Mouse (Mus musculus) forebrain, embryonic 12.5 days (tissue): ENCODE measurements around the gene Sod3. TPM values are rescaled to one million over a fixed set of nuclear protein-coding genes. Genes with fewer than 3 reads are reported as not detected.

ENCODE experiments used
- ATAC-seq: fragments of 200-750 bp; cut with Nextera tagmentation; 2 replicates; pipeline ENCODE4 v1.8.0; 2017; ENCODE audit warnings: moderate TSS enrichment; ENCODE audit not compliant: low FRiP score
- H3K27ac ChIP-seq: fragments of 300-500 bp; sonication (generic); 2 replicates; pipeline ENCODE4 v1.5.1; 2016; ENCODE audit warnings: mild to moderate bottlenecking
- H3K27me3 ChIP-seq: fragments of 300-500 bp; sonication (generic); 2 replicates; pipeline ENCODE4 v1.6.1; 2016; ENCODE audit warnings: mild to moderate bottlenecking
- H3K36me3 ChIP-seq: fragments of 300-500 bp; sonication (generic); replicated peaks from 2 replicates; pipeline ENCODE4 v1.6.1; 2016; ENCODE audit warnings: mild to moderate bottlenecking
- H3K4me1 ChIP-seq: fragments of 300-500 bp; sonication (generic); 2 replicates; pipeline ENCODE4 v1.6.1; 2016
- H3K4me2 ChIP-seq: fragments of 300-500 bp; sonication (generic); 2 replicates; pipeline ENCODE4 v1.6.1; 2016; ENCODE audit warnings: mild to moderate bottlenecking, moderate library complexity
- H3K4me3 ChIP-seq: fragments of 300-500 bp; sonication (generic); replicated peaks from 2 replicates; pipeline ENCODE4 v1.5.1; 2016; ENCODE audit warnings: mild to moderate bottlenecking
- H3K9ac ChIP-seq: fragments of 300-500 bp; sonication (generic); 2 replicates; pipeline ENCODE4 v1.6.1; 2016; ENCODE audit warnings: mild to moderate bottlenecking
- H3K9me3 ChIP-seq: fragments of 300-500 bp; sonication (generic); 2 replicates; pipeline ENCODE4 v1.6.1; 2016
- WGBS: fragments of 180-500 bp; shearing (Covaris S2); methylation state at CpG from one replicate; pipeline ENCODE4 v1.1.7; 2016; 5-methylcytosine and 5-hydroxymethylcytosine counted together
- polyA plus RNA-seq: library from polyadenylated mRNA; unstranded; fragments of >200 nt; fragmentation: Nextera tagmentation; extraction: Ambion mirVana; gene quantifications from 2 replicates; pipeline ENCODE4 v1.2.1, GENCODE M21; 2016

Gene Sod3
- polyA plus RNA-seq, 1 experiment from 2014 or later, result 0.08 TPM

DNA sequence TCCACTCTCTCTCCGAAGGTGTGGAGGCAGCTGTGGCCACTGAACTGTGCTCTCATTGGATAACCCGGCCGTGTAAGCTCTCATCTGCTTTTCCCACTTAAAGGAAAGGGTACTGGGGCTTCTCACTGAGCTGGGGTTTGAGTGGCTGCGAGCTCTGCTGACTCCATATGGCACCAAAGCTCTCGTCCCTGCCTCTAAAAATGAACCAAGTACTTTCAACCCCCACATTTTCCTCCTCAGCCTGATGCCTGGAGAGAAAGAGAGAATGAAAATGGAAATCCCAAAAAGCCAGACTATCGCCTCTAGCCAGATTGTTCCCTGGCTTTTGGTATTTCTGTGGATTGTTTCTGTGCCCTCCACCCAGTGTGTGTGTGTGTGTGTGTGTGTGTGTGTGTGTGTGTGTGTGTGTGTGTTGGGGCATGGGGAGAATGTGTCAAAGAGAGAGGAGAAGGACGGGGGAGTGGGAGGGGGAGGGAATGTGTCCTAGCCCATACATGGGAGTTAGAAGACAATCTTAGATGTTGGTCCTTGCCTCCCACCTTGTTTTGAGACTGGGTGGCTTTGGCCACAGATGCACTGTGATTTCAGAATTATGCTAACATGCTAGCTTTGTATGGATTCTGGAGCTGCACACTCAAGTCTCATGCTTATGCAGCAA lies 24.6 kb downstream of the Sod3 start:
- WGBS, result 74% methylated on average over 7 of the region's 7 CpGs
- ATAC-seq, result no peak
- Histone ChIP-seq H3K9me3 (no peaks in the 10 kb centered on the region), H3K27me3 (no peaks in the 10 kb centered on the region), H3K27ac (no peak overlapping the region), H3K4me1 (no peaks in the 10 kb centered on the region), H3K36me3 (no peaks in the 10 kb centered on the region), H3K4me2 (no peak overlapping the region), H3K9ac (no peak overlapping the region), H3K4me3 (no peak overlapping the region)

DNA sequence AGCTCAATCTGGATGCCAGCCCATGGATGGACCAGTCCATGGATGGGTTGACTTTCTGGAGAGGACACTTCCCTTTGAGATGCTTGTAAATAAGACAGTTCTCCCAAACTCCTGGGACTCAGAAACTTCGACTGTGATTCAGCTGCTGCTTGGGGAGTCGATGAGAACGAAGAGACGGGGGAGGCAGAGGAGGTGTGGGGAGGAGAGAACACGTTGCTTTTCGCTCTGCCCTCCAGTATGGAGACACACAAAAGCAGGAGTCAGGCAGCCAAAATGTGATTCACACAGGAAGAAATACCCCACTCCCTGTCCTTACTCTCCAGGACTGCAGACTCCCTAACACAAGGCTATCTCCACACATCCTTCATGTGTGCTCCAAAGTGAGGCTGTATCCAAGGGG lies 26.8 kb downstream of the Sod3 start:
- Histone ChIP-seq H3K4me2 (no peak overlapping the region), H3K27ac (no peak overlapping the region), H3K9me3 (no peaks in the 10 kb centered on the region), H3K27me3 (no peaks in the 10 kb centered on the region), H3K4me1 (no peaks in the 10 kb centered on the region), H3K9ac (no peak overlapping the region), H3K4me3 (no peak overlapping the region), H3K36me3 (no peaks in the 10 kb centered on the region)
- no peak for ATAC-seq
- 90% methylated on average over 6 of the region's 6 CpGs for WGBS

DNA sequence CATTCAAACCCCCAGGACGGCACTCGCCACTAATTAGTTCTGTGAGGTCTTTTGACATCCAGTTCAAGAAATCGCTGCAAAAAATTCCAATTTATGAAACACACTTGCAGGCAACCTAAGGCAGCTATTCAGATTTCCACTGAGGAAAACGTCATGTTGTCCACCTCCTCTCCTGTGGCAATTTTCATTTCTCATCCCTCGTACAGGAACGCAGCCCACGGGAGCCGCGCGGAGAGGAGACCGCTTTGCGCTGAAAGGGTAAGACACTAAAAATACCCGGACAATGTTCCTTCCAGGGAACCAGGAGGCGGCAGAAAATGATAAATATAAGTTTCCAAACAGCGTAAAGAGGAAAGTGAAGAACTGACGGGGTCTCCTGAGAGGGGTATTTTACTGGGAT lies 27.9 kb downstream of the Sod3 start:
- 76% methylated on average over 16 of the region's 16 CpGs for WGBS
- Histone ChIP-seq H3K4me2 (no peak overlapping the region), H3K4me3 (no peak overlapping the region), H3K36me3 (no peaks in the 10 kb centered on the region), H3K4me1 (no peaks in the 10 kb centered on the region), H3K9ac (no peak overlapping the region), H3K9me3 (no peaks in the 10 kb centered on the region), H3K27ac (no peak overlapping the region), H3K27me3 (no peaks in the 10 kb centered on the region)
- no peak for ATAC-seq

DNA sequence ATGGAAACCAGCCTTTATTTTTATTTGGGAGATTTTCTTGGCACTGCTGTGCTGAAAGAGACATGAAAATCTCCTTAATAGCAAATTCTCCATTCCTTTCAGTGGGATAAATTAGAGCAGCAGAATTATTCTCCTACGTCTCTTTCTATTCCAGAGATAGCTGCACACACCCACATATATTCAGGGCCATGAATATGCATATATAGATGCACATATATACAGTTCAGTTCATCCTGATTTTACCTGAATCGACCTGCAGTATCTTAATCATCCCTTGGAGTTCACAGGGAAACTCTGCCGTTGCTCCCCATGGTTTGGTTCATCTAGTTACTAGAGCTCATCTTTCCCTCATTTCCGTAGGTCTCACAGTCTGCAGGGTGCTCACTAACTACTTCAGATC lies 30.2 kb downstream of the Sod3 start:
- WGBS, result 90% methylated on average over 4 of the region's 4 CpGs
- H3K9ac ChIP-seq, result no peak overlapping the region
- H3K9me3 ChIP-seq, result no peaks in the 10 kb centered on the region
- no peak overlapping the region for H3K4me2 ChIP-seq
- no peak for ATAC-seq
- no peak overlapping the region for H3K27ac ChIP-seq
- no peaks in the 10 kb centered on the region for H3K4me1 ChIP-seq
- H3K36me3 ChIP-seq, result no peaks in the 10 kb centered on the region
- H3K27me3 ChIP-seq, result no peaks in the 10 kb centered on the region
- H3K4me3 ChIP-seq, result no peak overlapping the region

DNA sequence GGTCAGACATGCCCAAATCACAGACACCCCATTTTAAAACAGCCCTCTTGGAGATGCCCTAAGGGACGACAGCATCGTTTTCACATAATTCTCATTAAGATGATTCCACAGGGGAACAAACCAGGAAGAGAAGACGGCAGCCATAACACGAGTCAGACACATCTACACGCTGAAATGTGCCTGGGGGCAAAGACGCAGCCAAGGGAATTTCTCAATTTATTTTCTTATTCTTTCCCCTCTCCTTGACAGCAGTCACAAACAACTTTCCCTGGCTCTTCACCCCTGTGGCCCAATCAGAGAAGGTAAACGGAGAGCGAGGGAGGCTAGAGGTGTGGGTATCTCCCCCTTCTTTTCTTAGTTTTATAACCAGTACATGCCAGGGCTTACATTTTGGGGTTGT lies 40.8 kb downstream of the Sod3 start:
- no peaks in the 10 kb centered on the region for H3K9me3 ChIP-seq
- no peaks in the 10 kb centered on the region for H3K27me3 ChIP-seq
- WGBS, result 92% methylated on average over 8 of the region's 8 CpGs
- H3K4me1 ChIP-seq, result no peaks in the 10 kb centered on the region
- H3K27ac ChIP-seq, result no peak overlapping the region
- H3K36me3 ChIP-seq, result no peaks in the 10 kb centered on the region
- no peak overlapping the region for H3K4me3 ChIP-seq
- ATAC-seq, result no peak
- no peak overlapping the region for H3K4me2 ChIP-seq
- no peak overlapping the region for H3K9ac ChIP-seq

DNA sequence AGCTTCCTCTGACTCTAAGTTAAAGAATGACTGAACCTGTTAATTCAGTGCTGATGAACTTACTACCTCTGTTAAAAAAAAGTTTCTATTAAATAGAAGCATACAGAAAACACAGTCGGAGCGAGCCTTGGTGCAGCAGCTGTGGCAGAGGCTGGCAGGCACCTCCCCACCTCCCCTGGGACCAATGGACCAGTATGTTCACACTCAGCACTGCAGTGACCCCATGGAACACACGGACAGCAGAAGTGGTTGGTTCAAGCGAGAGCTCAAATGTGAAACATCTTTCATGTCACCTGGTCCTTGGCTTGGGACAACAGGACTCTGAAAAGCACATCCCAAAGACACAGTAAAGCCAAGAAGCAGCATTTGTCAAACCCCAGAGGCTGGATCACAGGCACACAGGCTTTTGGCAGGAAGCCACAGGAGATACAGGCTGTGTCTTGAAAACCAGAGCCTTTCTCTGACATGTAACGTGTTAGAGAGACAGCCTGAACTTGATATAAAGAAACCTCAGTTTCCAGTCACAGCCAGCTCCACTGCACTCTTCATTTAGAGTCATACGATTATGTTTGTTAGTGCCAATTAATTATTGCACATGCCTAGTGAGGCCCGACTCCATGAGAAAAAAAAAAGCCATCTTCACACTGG lies 45.2 kb downstream of the Sod3 start:
- no peak for ATAC-seq
- 83% methylated on average over 7 of the region's 7 CpGs for whole genome bisulfite sequencing

DNA sequence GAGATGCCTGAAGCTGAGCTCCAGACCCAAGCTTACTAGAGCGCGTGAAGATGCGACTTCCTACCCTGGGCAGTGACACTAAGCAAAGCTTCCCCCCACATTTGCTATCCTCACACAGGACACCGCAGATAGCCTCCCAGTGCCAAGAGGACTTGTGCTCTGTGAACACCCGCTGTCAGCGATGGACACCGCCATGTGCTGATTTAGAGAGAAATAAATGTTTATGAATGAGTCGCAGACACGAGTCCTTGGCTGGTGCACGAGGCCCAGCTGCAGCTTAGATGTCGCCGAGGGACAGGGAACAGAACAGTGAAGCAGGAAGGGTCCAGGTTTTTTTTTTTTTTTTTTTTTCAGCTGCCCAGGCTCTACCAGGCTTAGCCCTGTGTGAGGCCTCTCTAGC lies 46.6 kb downstream of the Sod3 start:
- no peak overlapping the region for H3K27ac ChIP-seq
- no peaks in the 10 kb centered on the region for H3K9me3 ChIP-seq
- H3K4me2 ChIP-seq, result no peak overlapping the region
- 93% methylated on average over 12 of the region's 12 CpGs for WGBS
- no peaks in the 10 kb centered on the region for H3K27me3 ChIP-seq
- H3K4me1 ChIP-seq, result no peaks in the 10 kb centered on the region
- ATAC-seq, result no peak
- H3K4me3 ChIP-seq, result no peak overlapping the region
- H3K36me3 ChIP-seq, result no peaks in the 10 kb centered on the region
- no peak overlapping the region for H3K9ac ChIP-seq

More for the DNA sequence above, 45.2 kb downstream of the Sod3 start:
- Histone ChIP-seq H3K4me1 (no peaks in the 10 kb centered on the region), H3K27me3 (no peaks in the 10 kb centered on the region), H3K36me3 (no peaks in the 10 kb centered on the region), H3K9me3 (no peaks in the 10 kb centered on the region), H3K27ac (no peak overlapping the region), H3K9ac (no peak overlapping the region), H3K4me2 (no peak overlapping the region), H3K4me3 (no peak overlapping the region)

DNA sequence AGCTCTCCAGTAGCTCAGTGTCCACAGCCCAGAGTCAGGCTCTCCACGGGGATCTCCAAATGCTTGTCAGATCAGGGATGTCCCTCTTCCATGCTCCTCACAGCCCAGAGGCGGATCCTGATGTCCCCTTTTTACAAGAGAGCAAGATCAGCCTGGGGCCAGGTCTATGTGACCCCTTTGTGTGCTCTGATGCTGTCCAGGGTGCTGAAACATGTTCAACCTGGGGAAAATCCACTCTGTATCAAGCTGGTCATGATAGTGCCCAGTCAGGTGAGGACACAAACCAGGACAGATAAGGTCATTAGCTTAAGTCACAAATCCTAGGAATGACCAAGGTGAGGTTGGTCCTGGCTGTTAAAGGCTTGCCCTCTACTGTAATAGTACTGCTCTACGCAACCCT lies 48.0 kb downstream of the Sod3 start:
- no peaks in the 10 kb centered on the region for H3K27me3 ChIP-seq
- H3K27ac ChIP-seq, result no peak overlapping the region
- no peak overlapping the region for H3K9ac ChIP-seq
- no peak for ATAC-seq
- no peaks in the 10 kb centered on the region for H3K9me3 ChIP-seq
- no peaks in the 10 kb centered on the region for H3K4me1 ChIP-seq
- H3K4me3 ChIP-seq, result no peak overlapping the region
- H3K36me3 ChIP-seq, result no peaks in the 10 kb centered on the region
- no peak overlapping the region for H3K4me2 ChIP-seq
- WGBS, result 58% methylated on average over 3 of the region's 3 CpGs

DNA sequence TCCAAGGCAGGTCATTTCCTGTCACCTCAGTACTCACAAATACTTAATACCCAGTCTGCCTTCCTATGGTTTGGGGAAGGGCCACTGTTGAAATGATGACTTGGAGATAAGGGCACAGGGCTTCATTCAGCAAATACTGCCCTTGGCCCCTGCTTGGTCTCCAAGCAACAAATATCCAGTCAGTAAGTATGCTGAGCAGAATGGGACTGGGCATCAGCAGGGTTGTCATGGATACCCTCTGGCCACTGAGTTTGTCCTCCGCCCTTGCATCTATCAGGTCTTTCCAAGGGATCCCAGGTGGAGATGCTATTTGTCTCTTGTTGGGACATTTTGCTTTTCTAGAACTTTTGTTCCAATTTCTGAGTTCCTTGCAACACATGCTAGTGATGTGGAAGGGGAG lies 51.6 kb downstream of the Sod3 start:
- no peak for ATAC-seq
- H3K27me3 ChIP-seq, result no peaks in the 10 kb centered on the region
- WGBS, result 71% methylated on average over 1 of the region's 1 CpGs

DNA sequence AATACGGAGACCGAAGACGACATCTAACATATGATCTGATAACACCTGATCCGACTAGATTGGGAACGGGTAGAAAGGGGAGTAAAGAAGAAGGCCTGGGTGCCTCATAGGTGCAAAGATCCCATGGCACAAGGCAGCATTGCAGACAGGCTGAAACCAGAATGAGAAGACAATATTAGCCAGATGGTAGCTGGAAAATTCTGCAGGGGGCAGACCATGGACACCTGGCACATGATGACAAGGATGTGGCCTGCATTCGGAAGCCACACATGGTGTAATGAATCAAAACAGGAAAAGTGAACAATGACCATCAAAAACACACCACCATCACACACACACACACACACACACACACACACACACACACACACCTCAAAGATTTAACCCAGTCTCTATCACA lies 52.3 kb downstream of the Sod3 start:
- Histone ChIP-seq H3K9ac (no peak overlapping the region), H3K4me1 (no peaks in the 10 kb centered on the region), H3K27ac (no peak overlapping the region), H3K9me3 (no peaks in the 10 kb centered on the region), H3K27me3 (no peaks in the 10 kb centered on the region), H3K36me3 (no peaks in the 10 kb centered on the region), H3K4me2 (no peak overlapping the region), H3K4me3 (no peak overlapping the region)
- 87% methylated on average over 6 of the region's 6 CpGs for WGBS
- no peak for ATAC-seq

More for the DNA sequence above, 51.6 kb downstream of the Sod3 start:
- H3K4me3 ChIP-seq, result no peak overlapping the region
- H3K4me1 ChIP-seq, result no peaks in the 10 kb centered on the region
- H3K9me3 ChIP-seq, result no peaks in the 10 kb centered on the region
- H3K4me2 ChIP-seq, result no peak overlapping the region
- H3K36me3 ChIP-seq, result no peaks in the 10 kb centered on the region
- no peak overlapping the region for H3K9ac ChIP-seq
- H3K27ac ChIP-seq, result no peak overlapping the region

DNA sequence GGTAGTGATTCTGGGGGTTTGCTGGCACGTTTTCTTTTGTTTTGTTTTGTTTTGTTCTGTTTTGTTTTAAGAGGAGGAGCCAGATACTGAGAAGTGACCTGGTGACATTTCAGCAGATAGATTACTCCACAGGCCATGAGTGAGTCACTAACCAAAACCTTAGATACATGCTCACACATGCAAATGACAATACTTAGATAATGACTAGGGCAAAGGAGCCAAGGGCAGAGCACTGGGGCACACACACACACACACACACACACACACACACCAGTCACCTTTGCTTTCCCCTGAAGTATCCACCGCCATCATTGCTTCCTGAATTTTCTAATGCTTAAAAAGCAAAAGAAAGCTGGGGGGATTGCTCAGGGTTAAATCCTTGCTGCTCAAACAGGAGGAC lies 52.9 kb downstream of the Sod3 start:
- H3K9me3 ChIP-seq, result no peaks in the 10 kb centered on the region

More for the DNA sequence above, 52.9 kb downstream of the Sod3 start:
- no peaks in the 10 kb centered on the region for H3K36me3 ChIP-seq
- H3K4me2 ChIP-seq, result no peak overlapping the region
- WGBS, result 81% methylated on average over 2 of the region's 2 CpGs
- H3K4me3 ChIP-seq, result no peak overlapping the region
- H3K27ac ChIP-seq, result no peak overlapping the region
- H3K27me3 ChIP-seq, result no peaks in the 10 kb centered on the region
- no peak for ATAC-seq
- H3K4me1 ChIP-seq, result no peaks in the 10 kb centered on the region
- no peak overlapping the region for H3K9ac ChIP-seq
